Mouse (Mus musculus): Measurements from ENCODE around the gene Irs1. TPM values are rescaled to one million over a fixed set of nuclear protein-coding genes. Genes with fewer than 3 reads are reported as not detected.

Gene Irs1
- polyA plus RNA-seq, 1 experiment from 2014 or later: 14.7 TPM

DNA sequence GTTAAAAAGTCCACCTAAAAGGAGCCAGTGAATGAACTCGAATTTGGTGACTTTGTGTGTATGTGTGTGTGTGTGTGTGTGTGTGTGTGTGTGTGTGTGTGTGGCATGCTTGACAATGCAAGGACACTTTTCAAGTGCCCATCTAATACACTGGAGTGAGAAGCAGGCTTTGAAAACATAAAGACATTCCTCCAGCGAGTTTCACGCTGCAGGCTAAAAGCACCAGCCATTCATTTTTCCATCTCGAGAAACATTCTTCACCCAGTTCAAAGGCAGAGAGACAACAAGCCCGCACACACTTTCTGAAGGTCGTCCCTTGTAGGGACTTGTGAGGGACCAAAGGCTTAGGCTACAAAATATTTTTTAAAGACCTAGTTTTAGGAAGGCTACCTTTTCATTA is 17.7 kb downstream of the Irs1 start:
- Histone ChIP-seq H3K4me3 (no peak overlapping the region), H3K27me3 (no peaks in the 10 kb centered on the region), H3K9ac (no peak overlapping the region), H3K4me1 (peaks cover 8% of the 10 kb centered on the region; the same call in 1 of the 2 replicates), H3K36me3 (peaks cover 27% of the 10 kb centered on the region), H3K27ac (0 out of 2 replicates have a peak overlapping the region, but pooled peaks have one; percentile 36), H3K9me3 (no peaks in the 10 kb centered on the region), H3K4me2 (replicated peaks) (no peak overlapping the region)
- ATAC-seq (ENCODE audit: insufficient number of reproducible peaks, insufficient read depth, low FRiP score, low TSS enrichment): no peak
- WGBS: 56% methylated on average over 6 of the region's 6 CpGs

DNA sequence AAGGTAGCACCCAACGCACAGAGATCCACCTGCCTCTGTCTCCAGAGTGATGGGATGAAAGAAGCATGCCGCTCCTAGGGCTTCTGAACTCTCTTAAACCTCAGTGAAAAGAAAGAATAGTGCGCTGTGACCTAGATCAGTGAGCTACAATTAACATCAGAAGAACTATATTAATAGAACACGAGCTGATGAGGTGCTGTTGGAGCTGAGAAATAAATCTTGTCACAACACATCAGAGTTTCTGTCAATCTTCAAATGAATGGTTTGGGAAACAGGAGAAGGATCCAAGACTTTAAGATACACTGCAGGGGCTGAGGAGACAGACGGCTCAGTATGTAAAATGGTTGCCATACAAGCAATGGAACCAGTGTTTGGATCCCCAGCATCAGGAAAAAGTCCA is 19.0 kb downstream of the Irs1 start:
- Histone ChIP-seq H3K4me2 (replicated peaks) (no peak overlapping the region), H3K9me3 (no peaks in the 10 kb centered on the region), H3K9ac (no peak overlapping the region), H3K36me3 (peaks cover 16% of the 10 kb centered on the region), H3K4me3 (no peak overlapping the region), H3K4me1 (peaks cover 8% of the 10 kb centered on the region; the same call in 1 of the 2 replicates), H3K27me3 (no peaks in the 10 kb centered on the region), H3K27ac (no peak overlapping the region)
- whole genome bisulfite sequencing: 77% methylated on average over 5 of the region's 5 CpGs
- ATAC-seq (ENCODE audit: insufficient number of reproducible peaks, insufficient read depth, low FRiP score, low TSS enrichment): no peak

DNA sequence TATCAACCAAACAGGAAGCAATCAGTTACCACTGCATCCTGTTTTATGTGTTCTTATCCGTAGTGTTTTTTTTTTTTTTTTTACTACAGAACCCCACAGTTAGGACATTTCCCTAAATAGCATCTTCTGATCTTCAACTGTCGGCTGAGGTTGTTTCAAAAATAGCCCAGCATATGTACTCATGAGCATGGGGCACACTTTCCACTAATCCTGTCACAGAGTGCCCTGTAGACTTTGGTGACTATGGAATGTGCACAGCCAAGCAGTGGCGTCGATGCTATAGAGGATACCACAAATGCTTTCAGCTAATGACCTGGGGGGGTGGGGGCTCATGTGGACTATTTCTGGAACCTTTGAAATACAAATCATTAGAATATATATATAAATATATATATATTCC is 23.7 kb downstream of the Irs1 start:
- H3K4me3 ChIP-seq: no peak overlapping the region
- H3K4me2 ChIP-seq (replicated peaks): no peak overlapping the region
- H3K27ac ChIP-seq: no peak overlapping the region
- no peaks in the 10 kb centered on the region for H3K4me1 ChIP-seq
- no peaks in the 10 kb centered on the region for H3K27me3 ChIP-seq
- H3K36me3 ChIP-seq: peaks cover 4% of the 10 kb centered on the region; the same call in 1 of the 2 replicates
- H3K9me3 ChIP-seq: no peaks in the 10 kb centered on the region
- WGBS: 72% methylated on average over 4 of the region's 4 CpGs
- no peak for ATAC-seq (ENCODE audit: insufficient number of reproducible peaks, insufficient read depth, low FRiP score, low TSS enrichment)
- no peak overlapping the region for H3K9ac ChIP-seq

DNA sequence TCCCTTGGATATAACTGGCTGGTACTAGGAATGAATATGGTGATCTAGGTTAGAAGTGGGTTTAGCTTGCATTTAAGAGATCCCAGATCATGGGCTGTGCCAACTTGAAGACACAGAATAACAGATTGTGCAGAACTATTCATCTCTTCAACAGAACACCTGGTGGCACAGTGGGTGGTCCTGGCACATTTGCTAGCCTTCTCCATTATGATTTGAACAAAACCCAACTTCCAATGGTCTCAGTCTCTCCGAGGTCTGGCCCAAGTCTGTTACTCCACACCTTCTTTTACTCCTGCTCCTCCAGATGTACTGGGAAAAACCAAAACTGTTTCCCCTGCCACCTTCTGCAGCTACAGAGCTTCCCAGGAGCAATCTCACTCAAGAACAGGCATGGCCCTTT is 28.9 kb downstream of the Irs1 start:
- Histone ChIP-seq H3K4me2 (replicated peaks) (no peak overlapping the region), H3K9me3 (no peaks in the 10 kb centered on the region), H3K4me1 (peaks cover 11% of the 10 kb centered on the region; the same call in 1 of the 2 replicates), H3K4me3 (no peak overlapping the region), H3K27me3 (no peaks in the 10 kb centered on the region), H3K27ac (no peak overlapping the region), H3K9ac (no peak overlapping the region), H3K36me3 (no peaks in the 10 kb centered on the region)
- 76% methylated on average over 1 of the region's 1 CpGs for WGBS
- no peak for ATAC-seq (ENCODE audit: insufficient number of reproducible peaks, insufficient read depth, low FRiP score, low TSS enrichment)

DNA sequence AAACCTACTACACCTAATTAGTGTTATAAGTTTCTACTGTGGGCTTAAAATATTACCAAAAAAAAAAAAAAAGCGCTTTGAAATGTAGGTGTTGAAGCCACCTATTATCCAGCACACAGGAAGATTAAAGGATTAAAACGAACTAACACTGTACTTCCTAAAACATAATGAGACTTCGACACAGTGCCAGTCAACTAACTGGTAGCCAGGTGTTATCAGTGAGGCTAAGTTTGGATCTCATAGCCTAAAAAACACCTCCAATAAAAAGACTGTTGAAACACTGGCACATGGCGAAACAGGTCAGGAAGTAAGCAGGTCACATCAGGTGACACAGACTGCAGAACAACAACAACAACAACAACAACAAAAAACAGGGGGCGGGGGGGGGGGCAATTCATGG is 29.6 kb downstream of the Irs1 start:
- Histone ChIP-seq H3K4me1 (peaks cover 11% of the 10 kb centered on the region; the same call in 1 of the 2 replicates), H3K27me3 (no peaks in the 10 kb centered on the region), H3K27ac (no peak overlapping the region), H3K9me3 (no peaks in the 10 kb centered on the region), H3K36me3 (no peaks in the 10 kb centered on the region), H3K4me3 (no peak overlapping the region), H3K4me2 (replicated peaks) (no peak overlapping the region), H3K9ac (no peak overlapping the region)
- ATAC-seq (ENCODE audit: insufficient number of reproducible peaks, insufficient read depth, low FRiP score, low TSS enrichment): no peak
- WGBS: 78% methylated on average over 5 of the region's 5 CpGs

DNA sequence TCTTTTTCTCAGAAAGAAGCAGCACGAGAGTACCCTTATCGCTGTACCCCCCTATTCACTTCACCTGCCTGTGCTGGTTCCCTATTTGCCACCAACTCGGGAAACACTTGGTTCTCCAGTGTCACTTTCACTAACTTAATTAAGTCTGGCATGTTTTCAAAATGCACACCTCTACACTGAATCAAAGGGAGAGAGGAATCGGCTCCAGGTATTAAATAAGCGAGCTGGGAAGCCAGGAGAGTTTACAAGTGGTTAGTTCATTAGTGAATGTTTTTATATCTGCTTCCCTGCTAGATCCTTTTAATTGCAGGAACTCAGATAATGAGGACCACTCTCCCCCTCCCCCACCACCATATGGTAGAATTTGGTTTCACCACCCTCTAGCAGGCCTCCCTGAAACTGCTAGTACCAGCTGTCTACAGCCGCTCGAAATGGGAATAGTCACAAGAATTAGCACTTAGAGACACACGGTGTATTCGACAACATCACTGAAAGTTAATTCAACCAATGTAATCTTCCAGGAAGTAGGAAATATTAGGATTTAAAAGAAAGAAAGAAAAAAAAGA is 30.1 kb downstream of the Irs1 start:
- Histone ChIP-seq H3K4me2 (replicated peaks) (no peak overlapping the region), H3K27me3 (no peaks in the 10 kb centered on the region), H3K36me3 (no peaks in the 10 kb centered on the region), H3K9ac (no peak overlapping the region), H3K9me3 (no peaks in the 10 kb centered on the region), H3K4me1 (peaks cover 11% of the 10 kb centered on the region; the same call in 1 of the 2 replicates), H3K4me3 (no peak overlapping the region), H3K27ac (no peak overlapping the region)
- 33% methylated on average over 9 of the region's 9 CpGs for WGBS
- 0 out of 2 replicates have a peak, but pooled peaks have one; percentile 15 for ATAC-seq (ENCODE audit: insufficient number of reproducible peaks, insufficient read depth, low FRiP score, low TSS enrichment)

DNA sequence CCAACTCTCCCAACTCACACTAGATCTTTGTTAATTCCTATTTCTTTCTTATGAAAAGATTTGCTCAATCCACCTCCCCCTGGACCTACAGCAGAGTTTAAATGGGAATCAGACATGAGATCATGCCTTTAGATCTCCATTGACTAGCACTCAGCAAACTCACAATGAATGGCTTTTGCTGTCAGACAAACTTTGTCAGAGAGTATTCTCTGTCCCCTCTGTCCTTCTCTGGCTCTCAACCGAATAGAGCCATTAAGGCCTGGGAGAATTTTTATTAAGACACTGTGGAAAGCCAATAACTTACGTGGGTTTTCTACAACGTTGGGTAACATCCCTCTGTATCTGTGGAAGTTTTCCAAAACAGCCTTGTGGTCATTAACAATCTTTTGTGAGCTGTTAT is 31.2 kb downstream of the Irs1 start:
- no peak overlapping the region for H3K4me3 ChIP-seq
- WGBS: 88% methylated on average over 3 of the region's 3 CpGs
- ATAC-seq (ENCODE audit: insufficient number of reproducible peaks, insufficient read depth, low FRiP score, low TSS enrichment): no peak

DNA sequence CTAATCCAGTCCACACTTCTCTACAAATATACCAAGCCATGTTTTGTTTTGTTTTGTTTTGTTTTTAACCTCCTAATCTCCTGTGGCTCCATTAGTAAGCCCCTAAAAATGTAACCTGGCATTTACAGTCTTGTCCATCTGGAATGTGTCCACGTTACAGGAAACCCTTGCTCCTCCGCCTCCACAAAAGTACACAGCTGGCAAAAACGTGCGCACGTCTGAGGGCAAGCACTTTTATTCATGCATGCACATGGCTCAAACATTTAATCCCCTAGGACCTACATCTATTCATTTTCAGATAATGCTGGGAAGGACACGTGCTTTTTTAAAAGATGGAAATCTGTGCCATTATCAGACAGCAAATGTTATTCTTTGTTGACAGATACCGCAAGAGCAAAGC is 32.9 kb downstream of the Irs1 start:
- Histone ChIP-seq H3K9ac (no peak overlapping the region), H3K4me3 (no peak overlapping the region), H3K4me1 (peaks cover 11% of the 10 kb centered on the region; the same call in 1 of the 2 replicates), H3K9me3 (no peaks in the 10 kb centered on the region), H3K27ac (no peak overlapping the region), H3K36me3 (no peaks in the 10 kb centered on the region), H3K4me2 (replicated peaks) (no peak overlapping the region), H3K27me3 (no peaks in the 10 kb centered on the region)
- WGBS: 45% methylated on average over 7 of the region's 7 CpGs
- no peak for ATAC-seq (ENCODE audit: insufficient number of reproducible peaks, insufficient read depth, low FRiP score, low TSS enrichment)

More for the DNA sequence above, 31.2 kb downstream of the Irs1 start:
- Histone ChIP-seq H3K27ac (no peak overlapping the region), H3K4me2 (replicated peaks) (no peak overlapping the region), H3K9ac (no peak overlapping the region), H3K36me3 (no peaks in the 10 kb centered on the region), H3K4me1 (peaks cover 11% of the 10 kb centered on the region; the same call in 1 of the 2 replicates), H3K27me3 (no peaks in the 10 kb centered on the region), H3K9me3 (no peaks in the 10 kb centered on the region)

DNA sequence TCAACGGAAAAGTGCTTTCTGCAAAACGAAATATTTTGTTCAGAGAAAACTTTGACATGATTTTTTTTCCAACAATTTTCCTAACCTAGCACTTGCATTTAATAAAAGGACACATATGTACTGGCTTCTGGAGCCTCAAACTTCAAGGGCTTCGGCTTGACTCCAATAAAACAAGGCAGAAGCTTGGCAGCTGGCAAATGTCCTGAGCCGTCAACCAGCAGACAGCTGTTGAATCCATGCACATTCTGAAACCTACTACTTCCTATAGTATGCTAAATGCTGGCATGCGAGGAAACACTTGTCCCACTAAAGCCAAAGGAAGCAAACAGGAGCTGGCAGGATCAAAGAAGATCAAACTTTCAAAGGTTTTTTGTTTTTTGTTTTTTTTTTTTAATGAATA is 33.8 kb downstream of the Irs1 start:
- WGBS: 49% methylated on average over 5 of the region's 5 CpGs
- no peak overlapping the region for H3K4me2 ChIP-seq (replicated peaks)
- no peaks in the 10 kb centered on the region for H3K27me3 ChIP-seq
- H3K4me1 ChIP-seq: peaks cover 11% of the 10 kb centered on the region; the same call in 1 of the 2 replicates
- H3K36me3 ChIP-seq: no peaks in the 10 kb centered on the region
- no peak for ATAC-seq (ENCODE audit: insufficient number of reproducible peaks, insufficient read depth, low FRiP score, low TSS enrichment)
- H3K27ac ChIP-seq: no peak overlapping the region
- no peak overlapping the region for H3K9ac ChIP-seq
- no peak overlapping the region for H3K4me3 ChIP-seq
- H3K9me3 ChIP-seq: no peaks in the 10 kb centered on the region

DNA sequence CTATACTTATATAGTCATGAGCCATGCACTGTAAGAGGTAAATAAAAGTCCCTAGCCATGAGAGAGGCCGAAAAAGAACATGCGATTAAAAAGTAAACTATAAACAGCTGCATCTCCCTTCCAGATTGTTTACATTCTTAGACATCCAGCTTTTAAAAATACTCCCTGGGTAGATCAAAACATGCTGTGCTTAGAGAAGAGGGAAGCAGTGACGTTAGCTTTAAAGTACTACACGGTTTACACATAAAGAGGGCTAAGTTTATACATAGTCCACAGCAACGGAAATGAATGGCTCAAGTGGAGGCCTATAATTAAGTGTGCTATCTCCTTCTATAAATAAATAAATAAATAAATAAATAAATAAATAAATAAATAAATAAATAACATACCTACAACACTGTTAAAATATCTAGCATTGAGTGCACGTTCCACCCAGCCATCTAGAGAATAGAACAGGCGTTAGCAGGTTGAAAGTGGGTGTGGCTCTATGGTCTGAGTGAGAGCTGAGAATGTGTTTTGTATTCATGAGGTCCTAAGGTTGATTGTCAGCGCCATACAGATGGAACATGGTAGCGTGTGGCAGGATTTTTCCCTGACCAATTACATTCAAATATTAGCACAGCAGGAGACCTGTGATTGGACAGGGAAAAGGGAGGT is 37.3 kb downstream of the Irs1 start:
- Histone ChIP-seq H3K27ac (no peak overlapping the region), H3K4me1 (no peaks in the 10 kb centered on the region), H3K27me3 (no peaks in the 10 kb centered on the region), H3K9ac (no peak overlapping the region), H3K4me3 (no peak overlapping the region), H3K36me3 (no peaks in the 10 kb centered on the region), H3K4me2 (replicated peaks) (no peak overlapping the region), H3K9me3 (no peaks in the 10 kb centered on the region)
- WGBS: 65% methylated on average over 9 of the region's 9 CpGs
- ATAC-seq (ENCODE audit: insufficient number of reproducible peaks, insufficient read depth, low FRiP score, low TSS enrichment): no peak

DNA sequence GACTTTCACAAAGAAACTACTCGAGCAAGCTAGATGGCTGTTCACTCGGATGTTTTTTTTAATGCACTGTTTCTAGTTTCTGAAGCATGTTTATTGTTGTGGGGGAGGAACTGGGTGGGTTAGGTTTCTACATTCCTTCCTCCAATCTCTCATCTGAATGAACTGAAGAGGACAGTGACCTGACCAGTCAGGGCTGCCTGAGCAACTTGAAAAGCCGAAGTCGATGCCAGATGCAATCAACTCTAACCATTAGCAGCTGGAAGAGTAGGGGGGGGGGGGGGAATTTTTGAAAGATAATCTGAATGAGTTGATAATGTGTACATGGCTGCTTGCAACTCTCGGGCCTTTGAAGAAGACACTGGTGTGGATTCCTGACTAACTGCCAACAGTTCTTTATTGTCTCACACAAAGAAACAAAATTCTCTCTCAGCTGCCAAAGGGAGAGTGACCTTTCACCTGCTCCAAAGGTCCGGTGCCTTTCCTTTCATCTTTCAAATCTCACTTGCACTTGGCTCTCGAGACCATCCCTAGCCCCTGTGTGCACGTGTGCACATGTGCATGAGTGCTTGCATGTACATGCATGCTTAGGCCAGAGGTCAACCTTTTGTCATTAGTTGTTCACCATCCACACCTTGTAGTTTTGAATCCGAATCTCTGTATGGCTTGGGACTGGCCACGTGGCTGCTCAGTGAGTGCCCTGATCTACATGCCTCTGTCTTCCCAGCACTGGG is 43.8 kb downstream of the Irs1 start:
- Histone ChIP-seq H3K4me1 (peaks cover 10% of the 10 kb centered on the region; the same call in 1 of the 2 replicates), H3K4me2 (replicated peaks) (no peak overlapping the region), H3K27ac (no peak overlapping the region), H3K36me3 (no peaks in the 10 kb centered on the region), H3K9ac (no peak overlapping the region), H3K9me3 (no peaks in the 10 kb centered on the region), H3K27me3 (no peaks in the 10 kb centered on the region), H3K4me3 (no peak overlapping the region)
- 34% methylated on average over 10 of the region's 10 CpGs for WGBS
- no peak for ATAC-seq (ENCODE audit: insufficient number of reproducible peaks, insufficient read depth, low FRiP score, low TSS enrichment)

DNA sequence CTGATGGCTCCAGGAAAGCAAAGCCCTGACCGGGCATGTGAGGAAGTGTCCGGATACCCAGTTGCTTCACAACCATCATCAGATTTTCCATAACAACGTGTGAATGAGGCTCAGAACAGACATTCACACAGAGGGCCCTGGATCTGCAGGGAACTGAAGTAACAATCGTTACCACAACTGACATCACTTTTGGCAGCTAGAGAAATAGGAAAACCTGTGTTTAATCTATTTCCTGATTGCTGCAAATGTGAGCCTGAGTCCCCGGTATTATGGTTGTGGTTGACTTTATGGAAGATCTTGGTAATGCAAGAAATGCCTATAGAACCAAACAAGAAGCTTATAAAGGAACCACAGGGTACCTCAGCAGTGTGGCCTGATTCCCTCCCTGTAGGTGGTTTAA is 46.2 kb downstream of the Irs1 start:
- no peaks in the 10 kb centered on the region for H3K36me3 ChIP-seq
- ATAC-seq (ENCODE audit: insufficient number of reproducible peaks, insufficient read depth, low FRiP score, low TSS enrichment): no peak
- H3K4me2 ChIP-seq (replicated peaks): no peak overlapping the region
- no peaks in the 10 kb centered on the region for H3K27me3 ChIP-seq
- 74% methylated on average over 5 of the region's 5 CpGs for WGBS
- H3K9me3 ChIP-seq: no peaks in the 10 kb centered on the region
- no peak overlapping the region for H3K4me3 ChIP-seq
- no peak overlapping the region for H3K27ac ChIP-seq
- no peak overlapping the region for H3K9ac ChIP-seq
- H3K4me1 ChIP-seq: peaks cover 10% of the 10 kb centered on the region; the same call in 1 of the 2 replicates
